Mouse (Mus musculus) spleen, embryonic (tissue): ENCODE results near the gene N4bp2l1.

Experiments used
- CTCF ChIA-PET: fragments of 350-600 bp; sonication (Branson Sonifier 250); formaldehyde crosslinking; loops from one replicate; lab custom pipeline; 2022; lab: Charles Lee

Gene N4bp2l1

DNA sequence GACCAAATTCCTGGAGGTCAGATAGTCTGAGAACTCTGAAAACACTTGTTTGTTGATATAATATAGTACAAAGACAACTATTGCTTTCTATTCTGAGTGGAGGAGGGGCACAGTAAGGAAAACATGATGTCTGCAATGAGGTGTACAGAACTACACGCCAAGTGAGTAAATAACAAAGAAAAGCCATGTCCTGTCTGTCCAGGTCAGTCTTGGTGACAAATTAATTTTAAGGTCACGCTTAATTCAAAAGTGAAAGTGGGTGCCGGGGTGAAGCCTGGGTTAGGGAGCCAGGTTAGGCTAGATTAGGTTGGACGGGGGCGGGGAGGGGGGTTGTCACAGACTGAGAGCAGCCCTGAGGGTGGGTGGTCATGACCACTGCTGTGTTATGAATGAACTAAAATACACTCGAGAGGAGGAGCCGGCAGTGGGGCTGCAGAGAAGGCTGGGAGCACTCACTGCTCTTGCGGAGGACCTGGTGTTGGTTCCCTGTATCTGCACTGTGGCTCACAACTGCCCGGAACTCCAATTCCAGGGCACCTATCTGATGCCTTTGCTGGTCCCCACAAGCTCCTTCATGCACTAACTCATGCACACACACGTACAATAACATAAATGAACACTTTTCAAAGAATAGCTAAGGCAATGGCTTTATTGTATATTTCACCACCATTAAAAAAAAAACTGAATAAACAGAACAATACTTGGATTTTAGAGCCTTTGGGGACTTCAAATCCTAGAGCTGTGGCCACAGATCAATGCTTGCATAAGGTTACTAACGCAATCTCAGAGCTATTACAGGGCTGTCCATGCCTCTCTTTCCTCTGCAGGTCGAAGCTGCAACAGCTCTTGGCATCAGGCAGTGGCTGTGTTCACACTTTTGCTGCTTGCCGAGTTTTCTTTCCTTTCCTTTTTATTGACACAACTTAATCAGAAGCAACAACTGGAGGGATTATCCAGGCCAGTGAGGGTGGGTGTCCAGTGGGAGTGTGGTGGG, 2.6 kb upstream of the N4bp2l1 start:
- CTCF ChIA-PET = interaction anchor here (0.5 to 1.3 kb wide), 2 partner anchors 51 to 121 kb away, joined by 3 read pairs; no protein-coding TSS in a partner anchor

DNA sequence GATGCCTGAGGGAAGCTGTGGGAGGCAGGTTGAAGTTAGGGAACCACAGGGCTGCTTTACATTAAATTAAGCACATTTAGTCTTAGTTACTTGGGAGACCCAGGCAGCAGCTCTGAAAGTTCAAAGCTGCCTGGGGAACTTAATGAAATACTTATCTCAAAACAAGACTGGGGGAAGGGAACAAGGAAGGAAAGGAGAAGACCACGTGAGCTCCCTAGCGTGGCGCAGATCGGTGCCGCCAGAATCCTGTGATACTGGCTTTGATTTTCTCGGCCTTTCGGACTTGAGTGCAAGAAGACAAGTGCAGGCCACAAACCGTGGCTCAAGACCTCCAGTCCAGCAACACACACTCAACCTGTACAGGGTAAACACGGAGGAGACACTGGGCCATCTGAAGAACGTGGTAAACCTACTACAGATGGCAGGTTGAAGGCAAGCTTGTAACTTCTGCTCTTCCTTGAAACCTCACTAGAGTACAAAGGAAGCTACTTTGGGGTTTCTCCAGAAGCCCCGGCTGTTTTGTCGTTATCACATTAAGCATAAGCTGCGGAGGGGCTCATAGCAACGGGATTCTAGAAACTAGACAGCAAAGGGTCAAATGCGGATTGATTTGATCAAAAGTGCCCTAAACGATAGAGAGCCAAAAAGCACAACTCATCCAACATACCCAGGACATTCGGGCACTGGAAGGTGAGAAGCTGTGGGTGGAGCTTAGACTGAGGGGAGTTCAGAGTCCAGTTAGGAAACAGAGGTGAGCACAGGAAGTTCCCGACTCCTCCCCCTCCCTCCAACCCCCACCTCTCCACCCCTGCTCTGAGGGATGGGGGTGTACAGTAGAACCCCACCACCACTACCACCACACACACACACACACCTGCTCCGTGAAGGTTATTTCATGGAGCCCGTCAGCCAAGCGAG, 1.5 kb upstream of the N4bp2l1 start:
- CTCF ChIA-PET = interaction anchor here (1.3 kb wide), 1 partner anchor 52 kb away, joined by 3 read pairs; no protein-coding TSS in a partner anchor

DNA sequence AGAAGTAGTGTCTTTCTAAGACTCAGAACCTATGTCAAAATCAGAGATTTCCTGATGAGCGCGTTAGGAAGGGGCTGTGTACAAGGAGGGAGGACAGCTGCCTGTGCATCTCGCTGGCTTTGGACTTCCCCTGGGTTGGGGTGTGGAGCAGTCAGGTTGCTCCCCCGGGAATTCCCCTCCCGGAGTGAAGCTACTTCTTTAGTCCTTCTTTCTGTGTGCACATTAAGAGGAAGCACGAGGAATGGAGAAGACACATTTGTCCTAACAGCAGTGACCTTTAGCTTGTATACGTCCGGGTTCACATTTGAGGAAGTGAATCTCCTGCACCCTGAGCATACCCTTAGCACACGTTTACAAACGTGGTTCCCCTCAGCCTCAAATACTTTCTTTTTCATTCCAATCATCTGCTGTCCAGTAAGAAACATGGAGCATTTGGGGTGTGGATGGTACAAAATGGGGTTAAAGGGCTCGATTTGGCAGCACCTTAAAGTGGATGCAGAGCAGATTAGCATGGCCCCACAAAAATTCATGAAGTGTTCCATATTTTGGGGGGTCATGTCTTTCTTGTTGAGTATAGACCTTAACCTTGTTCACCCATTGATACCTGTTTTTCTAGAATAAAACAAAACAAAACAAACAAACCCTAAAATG, 1.5 kb downstream of the N4bp2l1 start:
- CTCF ChIA-PET = no interaction called here

DNA sequence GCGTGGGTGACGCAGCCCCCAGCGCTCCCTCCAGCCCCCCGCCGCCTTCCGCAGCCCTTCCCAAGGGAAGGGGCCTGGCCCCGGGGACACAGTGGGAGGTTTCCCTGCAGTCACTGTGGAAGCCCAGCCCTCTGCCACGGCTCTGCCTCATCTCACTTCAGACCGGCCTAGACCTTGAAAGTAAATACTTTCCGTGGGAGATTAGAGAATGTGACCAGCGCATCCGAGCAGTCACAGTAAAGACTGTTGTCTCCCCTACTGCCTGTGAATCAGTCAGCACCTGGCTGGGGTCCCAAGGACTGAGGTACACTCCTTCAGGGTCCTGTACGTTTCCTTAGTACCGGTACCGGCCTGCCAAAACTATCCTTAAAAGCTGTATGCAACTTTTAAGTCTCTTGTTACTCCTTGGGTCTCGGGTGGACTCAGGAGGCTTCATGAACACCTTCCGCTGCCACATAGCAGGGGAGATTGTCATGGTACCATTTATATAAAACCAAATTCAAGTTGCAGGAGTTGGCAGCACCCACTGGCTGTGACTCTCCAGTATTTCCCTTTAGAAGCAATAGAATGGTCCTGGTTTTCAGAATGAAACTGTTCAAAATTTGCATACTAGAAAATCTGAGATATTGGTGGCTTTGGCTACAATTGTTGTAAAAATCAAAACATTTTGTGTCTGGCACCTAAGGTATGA, 2.2 kb downstream of the N4bp2l1 start:
- CTCF ChIA-PET = interaction anchor here (1.0 kb wide), 1 partner anchor 72 kb away, joined by 3 read pairs; the partner anchor contains the start of gene N4bp2l2

DNA sequence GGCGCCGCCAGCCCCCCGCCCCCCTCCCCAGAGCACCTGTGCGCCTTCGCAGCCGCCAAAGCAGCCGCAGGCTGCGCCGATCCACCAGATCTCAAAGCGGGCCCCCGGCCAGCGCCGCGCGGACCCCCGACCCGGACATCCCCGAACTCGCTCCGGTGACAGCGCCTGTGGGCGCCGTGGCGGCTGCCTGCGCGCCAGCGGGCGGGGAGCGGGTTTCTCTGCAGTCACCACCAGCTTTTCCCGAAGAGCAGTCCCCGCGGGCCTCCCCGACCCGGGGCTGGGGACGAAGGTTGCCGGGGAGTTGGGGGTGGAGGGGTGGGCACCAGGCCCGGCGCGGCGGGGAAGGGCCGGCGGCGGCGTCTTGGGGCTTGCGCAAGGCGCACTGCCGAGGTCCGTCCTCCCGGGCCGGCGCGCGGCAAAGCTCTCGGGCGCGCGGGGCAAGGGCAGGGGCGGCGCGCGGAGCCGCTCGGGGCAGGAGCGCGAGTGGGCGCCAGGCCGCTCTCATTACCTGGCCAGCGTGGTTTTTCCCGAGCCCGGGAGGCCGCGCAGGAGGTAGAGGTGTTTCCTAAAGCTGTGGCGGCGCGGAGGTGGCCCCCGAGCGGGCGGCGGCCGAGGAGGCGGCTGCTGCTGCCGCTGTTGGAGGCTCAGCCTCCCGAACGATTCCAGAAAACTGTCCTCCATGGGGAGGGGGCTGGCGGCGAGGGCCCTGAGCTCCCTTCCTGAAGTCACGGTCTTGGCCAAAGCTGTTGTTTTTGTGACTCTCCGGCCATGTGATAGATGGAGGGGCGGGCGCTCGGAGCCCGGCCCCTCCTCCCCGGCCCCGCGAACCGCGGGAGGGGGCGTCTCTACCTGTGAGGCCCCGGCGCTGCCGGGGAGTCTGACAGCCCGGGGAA, 3.0 kb downstream of the N4bp2l1 start:
- CTCF ChIA-PET = interaction anchor here (1.0 kb wide), 1 partner anchor 72 kb away, joined by 3 read pairs; the partner anchor contains the start of gene N4bp2l2

DNA sequence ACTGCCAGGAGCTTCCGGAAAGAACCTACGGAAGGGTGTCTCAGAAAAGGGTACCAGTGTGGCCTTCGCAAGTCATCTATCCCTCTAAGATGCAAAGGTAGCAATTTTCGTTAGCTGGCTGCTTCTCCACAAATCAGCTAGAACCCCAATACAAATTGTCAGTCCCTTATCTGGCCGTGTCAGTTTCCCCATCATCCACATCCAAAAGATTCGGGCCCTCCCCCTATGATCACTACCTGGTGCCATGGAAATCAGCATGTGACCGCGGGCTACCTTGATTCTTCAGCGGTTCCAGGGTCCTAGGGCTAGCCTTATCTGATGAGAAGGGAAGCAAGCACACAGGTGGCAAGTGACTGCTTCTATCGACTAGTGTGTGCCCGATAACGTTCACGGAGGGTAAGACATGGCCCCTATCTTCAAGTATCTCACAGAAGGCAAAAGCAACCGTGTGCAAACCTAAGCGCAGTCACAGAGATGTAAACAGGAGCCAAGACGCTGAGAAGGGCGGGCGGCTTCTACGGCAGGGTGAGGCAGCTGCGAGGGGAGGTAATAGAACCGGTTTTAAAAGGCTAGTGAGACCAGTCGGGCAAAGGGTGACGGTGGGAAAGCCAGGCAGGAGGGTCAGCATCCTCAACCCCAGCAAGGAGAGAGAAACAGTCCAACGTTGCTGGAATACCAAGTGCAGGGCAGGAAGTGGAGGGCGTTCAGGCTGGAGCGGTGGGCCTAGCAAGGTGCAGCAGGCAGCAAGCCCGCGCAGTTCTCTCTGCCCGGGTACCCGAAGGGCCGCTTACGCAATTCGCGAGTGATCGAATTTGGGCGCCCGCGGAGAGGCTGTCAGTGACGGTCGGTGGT, 3.9 kb downstream of the N4bp2l1 start:
- CTCF ChIA-PET = no interaction called here

DNA sequence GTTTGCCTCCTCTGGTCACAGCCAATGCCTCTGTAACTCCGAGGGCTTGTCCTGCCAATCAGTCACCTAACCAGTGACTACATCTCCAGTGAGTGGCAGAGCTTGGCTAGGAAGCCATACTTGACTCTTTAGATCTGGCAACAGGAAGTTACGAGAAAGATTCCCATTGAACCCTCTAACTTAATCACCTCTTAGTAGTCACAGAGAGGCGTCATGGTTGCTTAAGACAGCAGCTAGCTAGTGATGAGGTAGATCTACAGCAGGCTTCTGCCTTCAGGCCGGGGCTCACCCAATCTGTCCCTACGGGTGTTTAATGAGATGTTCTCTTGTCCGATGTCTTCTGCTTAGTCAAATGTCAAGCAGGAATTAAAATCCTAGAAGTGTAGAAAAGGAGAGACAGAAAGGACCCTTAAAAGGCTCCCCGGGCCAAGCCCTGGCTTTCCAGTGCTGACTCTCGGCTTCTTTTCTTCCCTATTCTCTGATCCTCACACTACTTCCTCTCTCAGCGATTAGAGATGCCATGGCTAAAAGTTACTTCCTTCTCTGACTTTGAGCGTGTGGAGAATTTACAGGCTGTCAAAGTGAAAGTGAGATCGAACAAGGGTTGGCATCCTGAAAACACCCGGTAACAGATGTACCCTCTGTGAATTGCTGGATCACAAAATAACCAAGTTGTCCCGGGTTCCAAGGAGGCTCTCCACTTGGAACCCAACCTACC, 4.6 kb downstream of the N4bp2l1 start:
- CTCF ChIA-PET = no interaction called here

DNA sequence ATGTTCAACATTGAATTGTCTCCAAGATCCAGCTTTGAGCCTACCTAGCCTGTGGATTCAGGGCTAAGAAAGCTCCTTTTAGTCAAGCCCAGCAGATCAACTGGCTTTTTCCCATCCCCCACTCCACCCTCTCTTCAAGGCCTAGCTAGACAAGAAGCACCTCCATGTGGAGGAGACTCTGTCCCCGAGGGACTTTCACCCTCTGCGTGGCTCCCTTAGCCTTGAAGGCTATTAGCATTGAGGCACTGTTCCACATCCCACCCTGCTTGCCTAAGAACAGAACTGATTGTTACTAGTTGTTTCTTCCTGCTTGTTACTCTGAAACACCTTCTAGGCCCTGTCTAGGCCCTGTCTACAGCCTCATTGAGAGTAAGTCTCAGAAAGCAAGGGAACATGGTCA, 7.0 kb downstream of the N4bp2l1 start:
- CTCF ChIA-PET = interaction anchor here (0.6 kb wide), 1 partner anchor 56 kb away, joined by 5 read pairs; no protein-coding TSS in a partner anchor

DNA sequence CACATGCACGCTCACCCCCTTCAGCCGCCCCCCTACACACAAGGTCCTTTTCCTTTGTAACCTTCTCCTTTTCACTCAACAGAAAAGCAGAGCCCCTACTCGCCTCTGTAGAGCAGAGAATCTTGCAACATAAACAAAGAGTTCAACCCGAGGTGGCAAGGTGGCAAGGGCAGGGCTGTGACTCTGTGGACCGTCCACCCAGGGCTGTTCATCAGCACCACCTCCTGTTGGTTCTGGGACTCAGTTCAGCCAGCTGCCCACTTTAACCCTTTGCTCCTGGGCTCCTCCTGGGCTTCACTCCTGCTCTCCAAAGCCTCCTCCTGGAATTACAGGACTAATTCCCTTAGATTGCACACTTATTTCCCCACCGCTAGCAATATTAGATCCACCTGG, 12.7 kb downstream of the N4bp2l1 start:
- CTCF ChIA-PET = no interaction called here

DNA sequence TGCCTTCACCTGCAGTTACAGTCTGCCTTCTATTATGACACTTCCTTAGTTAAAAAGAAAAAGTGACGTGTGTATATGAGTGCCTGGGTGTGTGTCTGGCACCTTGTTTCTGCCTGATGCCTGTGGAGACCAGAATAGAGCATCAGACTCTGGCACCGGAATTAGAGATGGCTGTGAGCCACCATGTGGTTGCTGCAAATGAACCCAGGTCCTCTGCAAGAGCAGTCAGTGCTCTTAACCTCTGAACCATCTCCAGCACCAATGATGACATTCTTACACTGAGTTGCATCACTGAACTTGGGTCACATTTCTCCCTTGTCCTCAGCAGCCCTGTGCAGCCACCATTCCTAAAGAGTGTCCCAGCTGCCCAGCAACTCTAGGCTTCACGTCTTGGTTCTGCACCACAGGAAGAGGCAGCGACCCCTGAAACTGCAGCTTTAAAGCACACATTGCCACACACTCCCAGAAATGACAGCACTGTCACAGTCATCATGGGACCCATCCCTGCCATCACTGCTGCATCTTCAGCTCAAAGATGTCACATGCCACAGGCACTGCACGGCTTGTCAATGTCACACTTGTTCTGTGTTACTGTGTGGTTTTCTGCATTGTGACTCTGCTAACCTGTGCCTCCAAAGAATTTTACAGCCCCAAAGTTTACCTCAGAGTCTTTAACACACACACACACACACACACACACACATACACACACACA, 13.2 kb downstream of the N4bp2l1 start:
- CTCF ChIA-PET = no interaction called here

DNA sequence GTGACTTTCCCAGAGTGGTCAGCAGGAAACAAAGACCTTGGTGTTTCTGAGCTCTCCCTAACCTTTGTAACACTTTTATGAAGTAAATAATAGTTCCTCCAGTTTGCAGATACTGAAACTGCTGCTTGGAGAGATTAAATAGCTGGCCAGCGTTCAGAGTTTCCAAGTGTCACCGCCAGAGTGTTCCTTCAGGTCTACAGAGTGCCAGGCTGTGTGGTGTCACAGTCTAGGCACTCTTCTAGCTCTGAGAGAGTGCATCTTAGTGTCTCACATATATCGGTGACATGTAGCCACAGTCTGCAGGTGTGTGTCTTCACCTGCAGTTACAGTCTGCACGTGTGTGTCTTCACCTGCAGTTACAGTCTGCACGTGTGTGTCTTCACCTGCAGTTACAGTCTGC, 13.8 kb downstream of the N4bp2l1 start:
- CTCF ChIA-PET = no interaction called here

DNA sequence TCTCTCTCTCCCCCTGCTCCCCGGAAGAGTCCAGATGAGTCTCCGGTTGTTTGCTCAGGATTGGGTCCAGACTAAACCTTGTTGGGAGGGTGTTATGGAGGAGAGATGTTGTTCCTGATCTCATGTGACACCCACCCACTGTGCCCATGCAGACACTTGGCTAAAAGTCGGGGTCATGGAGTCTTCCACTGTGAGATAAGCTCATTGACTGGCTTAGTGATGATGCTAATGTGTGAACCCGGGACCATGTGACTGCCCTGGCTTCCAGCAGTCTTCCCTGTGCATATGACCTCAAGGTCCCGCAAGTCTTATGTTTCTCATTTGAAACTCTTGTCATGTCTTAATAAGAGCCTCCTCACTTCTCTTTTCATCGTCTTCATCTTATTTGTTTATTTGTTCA, 15.8 kb downstream of the N4bp2l1 start:
- CTCF ChIA-PET = no interaction called here

DNA sequence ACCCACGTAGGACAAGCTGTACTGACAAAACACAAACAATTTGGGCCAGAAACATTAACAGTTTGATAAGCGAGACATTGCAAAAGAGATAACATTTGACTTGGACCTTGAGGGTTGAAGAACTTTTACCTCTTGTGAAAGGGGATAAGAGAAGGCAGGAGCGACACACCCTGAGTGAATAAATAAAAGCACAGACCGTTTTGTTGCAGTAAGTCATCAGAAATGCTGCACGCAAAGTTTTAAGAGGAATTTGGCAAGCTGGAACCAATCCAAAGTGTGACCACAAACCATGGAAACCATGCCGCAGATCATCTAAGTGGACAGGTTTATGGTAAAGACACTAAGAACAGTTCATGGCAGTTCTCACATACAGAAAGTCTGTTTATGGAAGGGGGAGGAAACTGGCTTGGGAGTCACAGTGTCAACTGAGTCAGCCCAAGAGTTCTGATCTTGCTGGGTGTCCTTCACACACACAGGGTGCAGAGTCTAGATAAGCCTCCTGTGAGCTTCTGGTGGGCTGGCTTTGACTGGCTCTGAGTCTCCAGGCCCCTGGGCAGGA, 18.3 kb downstream of the N4bp2l1 start:
- CTCF ChIA-PET = no interaction called here

DNA sequence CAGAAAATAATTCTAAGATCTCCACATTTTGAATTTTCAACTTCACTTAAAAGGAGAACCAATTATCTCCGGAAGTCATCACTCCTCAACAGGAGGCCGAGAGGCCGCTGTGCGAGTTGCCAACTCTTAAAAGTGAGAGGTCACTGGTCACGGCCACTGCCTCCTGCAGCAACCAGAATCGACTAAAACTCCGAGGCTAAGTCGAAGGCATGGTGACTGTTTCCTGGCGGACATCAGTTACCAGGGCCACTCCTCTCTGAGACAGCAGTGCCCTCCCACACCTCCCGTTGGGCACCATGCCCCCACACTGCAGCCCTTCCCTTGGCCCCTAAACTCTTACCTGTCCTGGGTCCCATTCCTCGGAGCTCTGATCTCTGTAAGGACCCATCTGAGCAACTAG, 20.2 kb downstream of the N4bp2l1 start:
- CTCF ChIA-PET = no interaction called here

DNA sequence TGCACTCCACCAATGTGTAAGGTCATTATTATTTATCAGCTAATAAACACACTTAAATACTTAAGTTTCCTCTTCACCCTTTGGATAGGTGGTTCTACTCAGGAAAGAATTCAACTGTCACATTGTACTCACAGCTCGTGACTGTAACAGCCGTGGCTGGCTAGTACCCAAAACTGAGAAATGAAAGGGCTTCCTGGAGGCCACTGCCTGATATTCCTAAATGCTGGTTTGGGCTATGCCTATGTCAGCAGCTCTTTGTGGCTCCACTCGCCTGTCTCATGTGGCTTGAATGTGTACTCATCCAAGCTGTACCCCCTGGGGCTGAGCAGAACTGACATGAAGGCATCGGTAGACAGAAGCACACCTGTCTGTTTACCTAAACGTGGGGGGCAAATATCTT, 22.1 kb downstream of the N4bp2l1 start:
- CTCF ChIA-PET = no interaction called here

DNA sequence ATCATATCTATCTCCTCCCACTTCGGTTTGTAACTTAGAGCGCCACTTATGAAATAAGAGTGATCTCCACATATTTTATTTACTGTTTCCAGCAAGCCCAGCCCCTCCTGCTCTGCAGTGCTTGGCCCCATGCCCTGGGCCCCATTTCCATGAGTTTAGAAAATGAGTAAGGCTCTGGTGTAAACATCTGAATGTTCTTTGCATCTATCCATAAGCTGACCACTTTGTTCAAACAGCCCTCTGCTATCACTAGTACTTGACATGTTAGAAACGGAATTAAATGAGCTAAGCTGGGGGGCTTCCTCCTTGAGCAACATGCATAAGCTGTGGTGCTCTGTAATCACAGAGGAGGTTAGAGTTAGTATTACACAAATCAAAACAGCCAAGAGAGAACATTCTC, 22.6 kb downstream of the N4bp2l1 start:
- CTCF ChIA-PET = no interaction called here
